Mouse (Mus musculus): ENCODE measurements around the gene Sfxn5.

DNA sequence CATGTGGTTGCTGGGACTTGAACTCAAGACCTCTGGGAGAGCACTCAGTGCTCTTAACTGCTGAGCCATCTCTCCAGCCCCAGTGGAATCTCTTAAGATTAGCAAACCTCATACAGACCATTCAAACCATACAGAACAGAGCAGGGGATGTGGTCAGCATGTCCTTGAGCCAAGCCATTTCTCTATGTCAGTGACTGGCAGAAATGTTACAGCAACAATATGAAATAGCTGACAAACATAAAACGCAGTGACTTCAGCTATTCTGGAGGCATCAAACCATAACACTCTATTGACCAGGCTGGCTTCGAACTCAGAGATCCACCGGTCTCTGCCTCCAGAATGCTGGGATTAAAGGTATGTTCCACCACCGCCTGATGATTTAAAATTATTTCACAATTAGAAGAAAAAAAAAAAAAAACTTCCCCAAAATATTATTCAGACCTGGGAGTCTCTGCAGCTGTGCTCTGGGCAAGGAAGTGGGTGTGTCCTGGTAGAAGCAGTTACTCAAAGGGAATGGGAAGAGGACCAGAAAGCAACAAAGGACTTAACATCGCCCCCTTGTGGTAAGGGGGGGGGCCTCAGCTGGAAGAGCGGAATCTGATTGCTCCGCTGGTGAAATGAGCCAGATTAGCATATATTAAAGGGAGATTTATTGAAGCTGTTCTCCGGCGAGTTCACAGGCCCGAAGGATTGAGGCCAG is 47.1 kb upstream of the Sfxn5 start:
- TF ChIP-seq CTCF (IDR thresholded peaks at IDR 0.05) = peak; percentile 94
- TF ChIP-seq EP300 (IDR thresholded peaks at IDR 0.05) = peak; percentile 39; the same call in 1 of the 2 replicates
